Comparison of ENCODE assay signal across 7 mouse cellular contexts in genomic region chr16:31507794-31508526, GRCm38 (mm10).
DNase-seq lines count a peak whose midpoint lies in the region; ATAC-seq lines count a peak whose summit lies in the region.

No protein-coding gene starts in this region.

- ATAC-seq in megakaryocyte-erythroid progenitor cell, adult 5-6 weeks (replicated peaks; ENCODE audit: low FRiP score, low TSS enrichment, poor library complexity, severe bottlenecking), result peak; percentile 65

- DNase-seq in ovary, postnatal 36 days (ENCODE audit: low spot score), result peak; percentile 14
- DNase-seq in ovary, adult 18-20 months (ENCODE audit: low spot score), result no peak
- DNase-seq in embryo, embryonic 11.5 days (ENCODE audit: low read depth, low spot score), result peak; percentile 45
- peak; percentile 50 for DNase-seq in kidney, postnatal 10 days
- peak; percentile 55 for DNase-seq in yolk sac, embryonic 10.5 days (ENCODE audit: low spot score)
- no peak for DNase-seq in gastrocnemius, postnatal 10 days

Comparison
In these comparisons a context has a peak if more than half of its experiments do, and no peak if none do; other contexts are left out.
1. DNase-seq: peak in ovary, postnatal 36 days (single experiment), embryo, embryonic 11.5 days (single experiment), kidney, postnatal 10 days (single experiment) and yolk sac, embryonic 10.5 days (single experiment); none in ovary, adult 18-20 months (single experiment) and gastrocnemius, postnatal 10 days (single experiment).